Mouse (Mus musculus) left cerebral cortex, adult 2 months (tissue): ENCODE measurements around the gene March7. TPM values are rescaled to one million over a fixed set of nuclear protein-coding genes. Genes with fewer than 3 reads are reported as not detected.

Source experiments
- DNase-seq, 2 experiments: peaks; one replicate each; pipeline ENCODE4 v3.0.0; 2021 to 2022; ENCODE audit warnings: low spot score in 2 of 2, mixed read lengths in 1 of 2; ENCODE audit errors: extremely low spot score in 1 of 2
- H3K27ac ChIP-seq: fragments of 200-600 bp; 2 replicates; pipeline ENCODE4 v1.8.1; 2022
- H3K4me3 ChIP-seq: fragments of 200-600 bp; 2 replicates; pipeline ENCODE4 v1.8.1; 2022
- CTCF ChIP-seq: fragments of 200-600 bp; IDR thresholded peaks from 2 replicates; pipeline ENCODE4 v1.8.1; 2022; ENCODE audit warnings: antibody characterized with exemption, mild to moderate bottlenecking, moderate library complexity
- intact Hi-C: fragments of 180-260 bp; cut with DNase I; formaldehyde crosslinking; loops from one replicate; pipeline ENCODE4 v1.15.1; 2025
- total RNA-seq, 2 experiments: library from RNA; stranded (reverse); gene quantifications; 2 replicates each; pipeline ENCODE4 v1.2.3; 2021

March7 gene
- total RNA-seq, 2 experiments from 2014 or later = 60.3 to 60.7 TPM

GRCm38 (mm10) chr2:60216547-60217153 lies 7.0 kb downstream of the March7 start:
- no peak for DNase-seq
- no peak for TF ChIP-seq CTCF
- H3K4me3 ChIP-seq = no peak overlapping the region
- intact Hi-C loops = loop anchor here (10.0 kb wide), 2 partner anchors 198 to 682 kb away; no protein-coding TSS in a partner anchor
- no peak overlapping the region for H3K27ac ChIP-seq

GRCm38 (mm10) chr2:60217620-60218019 lies 7.9 kb downstream of the March7 start:
- intact Hi-C loops = loop anchor here (10.0 kb wide), 2 partner anchors 197 to 683 kb away; no protein-coding TSS in a partner anchor
- no peak for DNase-seq
- TF ChIP-seq CTCF = no peak
- Histone ChIP-seq H3K27ac (no peak overlapping the region), H3K4me3 (no peak overlapping the region)

GRCm38 (mm10) chr2:60221236-60221635 lies 11.5 kb downstream of the March7 start:
- TF ChIP-seq CTCF = no peak
- intact Hi-C loops = no loop called here
- H3K4me3 ChIP-seq = no peak overlapping the region
- no peak overlapping the region for H3K27ac ChIP-seq
- no peak for DNase-seq

GRCm38 (mm10) chr2:60221954-60222353 lies 12.3 kb downstream of the March7 start:
- Histone ChIP-seq H3K27ac (no peak overlapping the region), H3K4me3 (no peak overlapping the region)
- no peak for TF ChIP-seq CTCF
- no peak for DNase-seq
- intact Hi-C loops = no loop called here

- intact Hi-C loops = no loop called here
- Histone ChIP-seq H3K4me3 (no peak overlapping the region), H3K27ac (no peak overlapping the region)
- DNase-seq = no peak
- no peak for TF ChIP-seq CTCF
These were observed 13.8 kb downstream of the March7 start for GRCm38 (mm10) chr2:60223489-60223888.

- H3K4me3 ChIP-seq = no peak overlapping the region
- no peak overlapping the region for H3K27ac ChIP-seq
- no peak for DNase-seq
- no peak for TF ChIP-seq CTCF
- intact Hi-C loops = no loop called here
These were observed 18.8 kb downstream of the March7 start for GRCm38 (mm10) chr2:60228470-60228869.

- TF ChIP-seq CTCF = no peak
- no peak for DNase-seq
- no peak overlapping the region for H3K27ac ChIP-seq
These were observed 20.7 kb downstream of the March7 start for GRCm38 (mm10) chr2:60230361-60230760.

GRCm38 (mm10) chr2:60233147-60233546 lies 23.5 kb downstream of the March7 start:
- no peak overlapping the region for H3K4me3 ChIP-seq
- DNase-seq = no peak
- H3K27ac ChIP-seq = no peak overlapping the region
- intact Hi-C loops = no loop called here
- TF ChIP-seq CTCF = no peak

More at GRCm38 (mm10) chr2:60230361-60230760, 20.7 kb downstream of the March7 start:
- intact Hi-C loops = no loop called here
- no peak overlapping the region for H3K4me3 ChIP-seq

- intact Hi-C loops = no loop called here
- DNase-seq = no peak
- TF ChIP-seq CTCF = no peak
- no peak overlapping the region for H3K27ac ChIP-seq
- no peak overlapping the region for H3K4me3 ChIP-seq
These were observed 24.8 kb downstream of the March7 start for GRCm38 (mm10) chr2:60234506-60234905.

GRCm38 (mm10) chr2:60252782-60253181 lies 43.1 kb downstream of the March7 start:
- TF ChIP-seq CTCF = no peak
- no peak overlapping the region for H3K27ac ChIP-seq
- no peak overlapping the region for H3K4me3 ChIP-seq
- intact Hi-C loops = no loop called here
- DNase-seq = no peak

- no peak overlapping the region for H3K4me3 ChIP-seq
- H3K27ac ChIP-seq = no peak overlapping the region
- intact Hi-C loops = no loop called here
- TF ChIP-seq CTCF = no peak
- no peak for DNase-seq
These were observed 43.8 kb downstream of the March7 start for GRCm38 (mm10) chr2:60253506-60253905.

- Histone ChIP-seq H3K4me3 (no peak overlapping the region), H3K27ac (no peak overlapping the region)
- no peak for TF ChIP-seq CTCF
- no peak for DNase-seq
- intact Hi-C loops = loop anchor here (5.0 kb wide), 1 partner anchor 161 kb away; no protein-coding TSS in a partner anchor
These were observed 47.1 kb downstream of the March7 start for GRCm38 (mm10) chr2:60256751-60257150.

- intact Hi-C loops = loop anchor here (5.0 kb wide), 1 partner anchor 158 kb away; no protein-coding TSS in a partner anchor
- no peak for DNase-seq
- TF ChIP-seq CTCF = no peak
- H3K27ac ChIP-seq = no peak overlapping the region
- H3K4me3 ChIP-seq = no peak overlapping the region
These were observed 49.5 kb downstream of the March7 start for GRCm38 (mm10) chr2:60259186-60259585.
